Mouse (Mus musculus): ENCODE data around the gene Ndufs3. TPM values are rescaled to one million over a fixed set of nuclear protein-coding genes. Genes with fewer than 3 reads are reported as not detected.

The Ndufs3 gene
- polyA plus RNA-seq, 1 experiment = 59.7 TPM

GRCm38 (mm10) chr2:90939750-90940149 is 35.1 kb upstream of the Ndufs3 start:
- DNase-seq (ENCODE audit: low read depth in 1 of 2, low spot score in 2 of 2) = no peak
- peaks cover 3% of the 10 kb centered on the region; the same call in 1 of the 2 replicates for H3K4me1 ChIP-seq (ENCODE audit: control insufficient read depth, insufficient read depth, insufficient read length)
- WGBS = 44% methylated on average over 8 of the region's 8 CpGs
- H3K27me3 ChIP-seq (ENCODE audit: control insufficient read depth, insufficient read depth, low read length) = no peaks in the 10 kb centered on the region
- H3K27ac ChIP-seq (ENCODE audit: insufficient read depth, low read length) = 0 out of 2 replicates have a peak overlapping the region, but pooled peaks have one; percentile 16
- TF ChIP-seq CTCF (IDR thresholded peaks at IDR 0.05; ENCODE audit: extremely low read depth, insufficient read depth, insufficient read length, insufficient replicate concordance) (no peak), POLR2A (IDR thresholded peaks at IDR 0.05; ENCODE audit: low read depth, low read length) (no peak)
- H3K4me3 ChIP-seq (ENCODE audit: extremely low read depth, insufficient read depth, insufficient read length) = peak overlapping the region; percentile 54
- H3K36me3 ChIP-seq (ENCODE audit: control insufficient read depth, insufficient read depth, low read length) = no peaks in the 10 kb centered on the region

GRCm38 (mm10) chr2:90938362-90938761 is 33.7 kb upstream of the Ndufs3 start:
- WGBS = 79% methylated on average over 3 of the region's 3 CpGs
- no peak overlapping the region for H3K27ac ChIP-seq (ENCODE audit: insufficient read depth, low read length)
- no peaks in the 10 kb centered on the region for H3K27me3 ChIP-seq (ENCODE audit: control insufficient read depth, insufficient read depth, low read length)
- no peak for TF ChIP-seq CTCF (IDR thresholded peaks at IDR 0.05; ENCODE audit: extremely low read depth, insufficient read depth, insufficient read length, insufficient replicate concordance)
- no peak for TF ChIP-seq POLR2A (IDR thresholded peaks at IDR 0.05; ENCODE audit: low read depth, low read length)
- no peak for DNase-seq (ENCODE audit: low read depth in 1 of 2, low spot score in 2 of 2)
- no peak overlapping the region for H3K4me3 ChIP-seq (ENCODE audit: extremely low read depth, insufficient read depth, insufficient read length)
- peaks cover 3% of the 10 kb centered on the region; the same call in 1 of the 2 replicates for H3K4me1 ChIP-seq (ENCODE audit: control insufficient read depth, insufficient read depth, insufficient read length)
- H3K36me3 ChIP-seq (ENCODE audit: control insufficient read depth, insufficient read depth, low read length) = no peaks in the 10 kb centered on the region

- DNase-seq (ENCODE audit: low read depth in 1 of 2, low spot score in 2 of 2) = no peak
- Histone ChIP-seq H3K36me3 (ENCODE audit: control insufficient read depth, insufficient read depth, low read length) (no peaks in the 10 kb centered on the region), H3K4me1 (ENCODE audit: control insufficient read depth, insufficient read depth, insufficient read length) (no peaks in the 10 kb centered on the region), H3K4me3 (ENCODE audit: extremely low read depth, insufficient read depth, insufficient read length) (no peak overlapping the region), H3K27me3 (ENCODE audit: control insufficient read depth, insufficient read depth, low read length) (no peaks in the 10 kb centered on the region), H3K27ac (ENCODE audit: insufficient read depth, low read length) (no peak overlapping the region)
- 76% methylated on average over 2 of the region's 2 CpGs for WGBS
- no peak for TF ChIP-seq CTCF (IDR thresholded peaks at IDR 0.05; ENCODE audit: extremely low read depth, insufficient read depth, insufficient read length, insufficient replicate concordance)
- no peak for TF ChIP-seq POLR2A (IDR thresholded peaks at IDR 0.05; ENCODE audit: low read depth, low read length)
Measured at GRCm38 (mm10) chr2:90932273-90932672, 27.6 kb upstream of the Ndufs3 start.

GRCm38 (mm10) chr2:90931829-90932228 is 27.2 kb upstream of the Ndufs3 start:
- TF ChIP-seq POLR2A (IDR thresholded peaks at IDR 0.05; ENCODE audit: low read depth, low read length) (no peak), CTCF (IDR thresholded peaks at IDR 0.05; ENCODE audit: extremely low read depth, insufficient read depth, insufficient read length, insufficient replicate concordance) (no peak)
- no peak for DNase-seq (ENCODE audit: low read depth in 1 of 2, low spot score in 2 of 2)
- H3K27ac ChIP-seq (ENCODE audit: insufficient read depth, low read length) = no peak overlapping the region
- WGBS = 87% methylated on average over 8 of the region's 8 CpGs
- H3K36me3 ChIP-seq (ENCODE audit: control insufficient read depth, insufficient read depth, low read length) = no peaks in the 10 kb centered on the region
- no peaks in the 10 kb centered on the region for H3K27me3 ChIP-seq (ENCODE audit: control insufficient read depth, insufficient read depth, low read length)
- no peaks in the 10 kb centered on the region for H3K4me1 ChIP-seq (ENCODE audit: control insufficient read depth, insufficient read depth, insufficient read length)
- no peak overlapping the region for H3K4me3 ChIP-seq (ENCODE audit: extremely low read depth, insufficient read depth, insufficient read length)

DNA sequence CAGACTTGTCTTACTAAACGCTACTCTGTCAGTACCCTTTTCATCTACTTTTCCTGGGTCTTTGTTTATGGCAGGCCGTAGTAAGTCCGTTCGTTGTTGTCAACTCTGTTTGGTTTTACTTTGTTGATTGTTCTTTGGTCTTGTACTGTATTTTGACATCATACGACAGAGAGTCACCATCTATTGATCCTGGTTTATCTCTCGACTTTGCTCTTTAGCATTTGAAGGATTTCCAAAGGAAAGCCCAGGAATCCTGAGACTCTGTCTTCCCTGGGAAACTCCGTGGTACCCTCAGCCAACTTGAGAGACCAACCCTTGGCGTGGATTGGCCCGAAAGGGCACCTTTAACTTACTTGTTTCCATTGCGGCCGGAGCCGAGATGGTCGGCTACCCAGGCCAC is 23.9 kb upstream of the Ndufs3 start:
- 91% methylated on average over 13 of the region's 13 CpGs for WGBS
- DNase-seq (ENCODE audit: low read depth in 1 of 2, low spot score in 2 of 2) = no peak
- TF ChIP-seq POLR2A (IDR thresholded peaks at IDR 0.05; ENCODE audit: low read depth, low read length) (no peak), CTCF (IDR thresholded peaks at IDR 0.05; ENCODE audit: extremely low read depth, insufficient read depth, insufficient read length, insufficient replicate concordance) (no peak)
- H3K4me1 ChIP-seq (ENCODE audit: control insufficient read depth, insufficient read depth, insufficient read length) = no peaks in the 10 kb centered on the region
- H3K36me3 ChIP-seq (ENCODE audit: control insufficient read depth, insufficient read depth, low read length) = no peaks in the 10 kb centered on the region
- H3K27ac ChIP-seq (ENCODE audit: insufficient read depth, low read length) = no peak overlapping the region
- H3K27me3 ChIP-seq (ENCODE audit: control insufficient read depth, insufficient read depth, low read length) = no peaks in the 10 kb centered on the region
- no peak overlapping the region for H3K4me3 ChIP-seq (ENCODE audit: extremely low read depth, insufficient read depth, insufficient read length)

DNA sequence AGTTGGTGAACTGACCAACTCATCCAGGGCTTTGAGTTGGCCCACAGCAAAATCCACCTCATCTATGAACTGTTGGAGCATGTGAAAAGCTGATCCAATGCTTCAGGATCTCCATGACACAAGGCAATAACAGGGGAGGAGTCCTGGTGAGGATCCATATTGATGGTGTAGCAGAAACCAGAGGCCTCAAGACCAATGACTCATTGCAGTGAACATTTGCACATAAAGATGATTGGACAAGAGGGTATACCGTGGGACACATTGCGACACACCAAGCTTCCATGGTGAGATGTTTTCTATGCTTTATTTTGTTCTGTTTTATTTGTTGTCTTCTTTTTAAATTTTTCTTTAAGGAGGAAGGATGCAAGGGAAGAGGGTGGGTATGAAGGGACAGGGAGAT is 18.0 kb upstream of the Ndufs3 start:
- TF ChIP-seq CTCF (IDR thresholded peaks at IDR 0.05; ENCODE audit: extremely low read depth, insufficient read depth, insufficient read length, insufficient replicate concordance) (no peak), POLR2A (IDR thresholded peaks at IDR 0.05; ENCODE audit: low read depth, low read length) (no peak)

GRCm38 (mm10) chr2:90921178-90921577 is 16.6 kb upstream of the Ndufs3 start:
- Histone ChIP-seq H3K4me1 (ENCODE audit: control insufficient read depth, insufficient read depth, insufficient read length) (no peaks in the 10 kb centered on the region; the same call in 1 of the 2 replicates), H3K36me3 (ENCODE audit: control insufficient read depth, insufficient read depth, low read length) (no peaks in the 10 kb centered on the region), H3K4me3 (ENCODE audit: extremely low read depth, insufficient read depth, insufficient read length) (no peak overlapping the region), H3K27me3 (ENCODE audit: control insufficient read depth, insufficient read depth, low read length) (no peaks in the 10 kb centered on the region), H3K27ac (ENCODE audit: insufficient read depth, low read length) (no peak overlapping the region)
- WGBS = 91% methylated on average over 1 of the region's 1 CpGs
- TF ChIP-seq POLR2A (IDR thresholded peaks at IDR 0.05; ENCODE audit: low read depth, low read length) = no peak
- no peak for TF ChIP-seq CTCF (IDR thresholded peaks at IDR 0.05; ENCODE audit: extremely low read depth, insufficient read depth, insufficient read length, insufficient replicate concordance)
- DNase-seq (ENCODE audit: low read depth in 1 of 2, low spot score in 2 of 2) = no peak

More for the DNA sequence above, 18.0 kb upstream of the Ndufs3 start:
- WGBS = 95% methylated on average over 2 of the region's 2 CpGs
- Histone ChIP-seq H3K27me3 (ENCODE audit: control insufficient read depth, insufficient read depth, low read length) (no peaks in the 10 kb centered on the region), H3K4me3 (ENCODE audit: extremely low read depth, insufficient read depth, insufficient read length) (no peak overlapping the region), H3K36me3 (ENCODE audit: control insufficient read depth, insufficient read depth, low read length) (no peaks in the 10 kb centered on the region), H3K27ac (ENCODE audit: insufficient read depth, low read length) (no peak overlapping the region), H3K4me1 (ENCODE audit: control insufficient read depth, insufficient read depth, insufficient read length) (no peaks in the 10 kb centered on the region; the same call in 1 of the 2 replicates)
- DNase-seq (ENCODE audit: low read depth in 1 of 2, low spot score in 2 of 2) = no peak

Data from spleen, adult 2 months (tissue).